Mouse (Mus musculus): ENCODE data around the gene Clec2i.
A peak's percentile ranks its signal among the peaks of the same experiment; 100 is the strongest.
"Not testable (repeated sequence)": the region's sequence is repeated elsewhere in the genome, so short reads cannot be mapped to it uniquely, and the experiment has no call there.

The Clec2i gene

GRCm38 (mm10) chr6:128854895-128855294 lies 32.5 kb upstream of the Clec2i start:
- DNase-seq (ENCODE audit: low spot score in 2 of 2) = no peak

DNA sequence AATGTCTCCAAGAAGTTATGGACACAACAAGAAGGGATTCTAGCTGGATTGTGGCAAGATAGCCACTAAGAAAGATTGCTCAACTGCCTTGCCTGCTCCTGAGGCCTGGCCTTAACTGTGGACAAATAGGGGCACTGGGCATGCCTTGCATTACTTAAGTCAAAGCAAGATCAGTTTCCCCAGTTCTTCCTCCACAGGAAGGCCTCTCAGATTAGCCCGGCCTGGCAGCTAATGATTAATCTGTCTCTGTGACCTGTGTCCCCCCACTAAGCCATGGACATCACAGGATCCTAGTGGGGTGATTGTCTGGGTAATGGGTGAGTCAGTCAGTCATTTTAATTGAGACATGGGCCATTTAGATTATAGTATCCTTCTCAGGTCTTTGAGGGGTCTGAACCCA lies 31.9 kb upstream of the Clec2i start:
- DNase-seq (ENCODE audit: low spot score in 2 of 2) = no peak

DNA sequence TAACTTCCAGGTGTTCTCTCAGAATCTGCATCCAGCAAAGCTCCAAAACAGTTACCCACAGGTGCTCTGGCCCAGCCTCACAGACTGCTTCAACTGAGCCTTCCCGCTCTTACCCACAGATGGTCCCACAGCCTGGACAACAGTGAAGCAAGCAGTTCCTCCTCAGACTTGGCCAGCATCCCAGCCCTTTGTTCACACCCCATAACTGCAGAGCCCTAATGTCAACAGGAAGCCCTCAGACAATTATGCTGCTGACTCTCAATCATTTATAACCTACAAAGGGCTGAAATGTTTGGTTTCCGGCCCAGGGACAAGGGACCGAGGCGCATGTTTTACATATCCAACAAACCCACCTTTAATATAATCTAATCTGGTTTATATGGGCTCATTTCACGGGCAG lies 31.1 kb upstream of the Clec2i start:
- peak; percentile 80 to 85 for DNase-seq (ENCODE audit: low spot score in 2 of 2)

GRCm38 (mm10) chr6:128857976-128858375 lies 29.4 kb upstream of the Clec2i start:
- DNase-seq (ENCODE audit: low spot score in 2 of 2) = no peak

- no peak for DNase-seq (ENCODE audit: low spot score in 2 of 2)
These were observed 18.5 kb upstream of the Clec2i start for GRCm38 (mm10) chr6:128868861-128869260.

DNA sequence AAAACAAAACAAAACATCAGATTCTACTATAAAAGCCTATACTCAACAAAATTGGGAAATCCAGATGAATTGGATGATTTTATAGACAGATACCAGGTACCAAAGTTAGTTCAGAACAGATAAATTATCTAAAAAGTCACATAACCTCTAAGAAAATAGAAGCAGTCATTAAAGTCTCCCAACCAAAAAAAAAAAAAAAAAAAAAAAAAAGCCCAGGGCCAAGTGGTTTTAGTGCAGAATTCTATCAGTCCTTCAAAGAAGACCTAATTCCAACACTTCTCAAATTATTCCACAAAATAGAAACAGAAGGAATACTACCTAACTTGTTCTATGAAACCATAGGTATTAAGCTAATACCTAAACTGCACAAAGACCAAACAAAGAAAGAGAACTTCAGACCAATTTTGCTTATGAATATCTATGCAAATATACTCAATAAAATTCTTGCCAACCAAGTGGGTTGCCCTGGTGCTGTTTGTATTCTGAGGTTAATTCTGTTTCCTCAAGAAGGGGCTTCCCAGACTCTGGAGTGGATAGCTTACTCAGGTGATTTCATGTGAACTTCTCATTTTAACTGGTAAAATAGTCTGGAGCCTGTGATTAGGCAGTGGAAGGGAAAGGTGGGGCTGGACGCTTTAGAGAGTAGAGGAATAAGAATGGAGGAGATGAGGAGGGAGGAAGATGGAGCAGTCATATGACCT lies 15.3 kb upstream of the Clec2i start:
- no peak for DNase-seq (ENCODE audit: low spot score in 2 of 2)

DNA sequence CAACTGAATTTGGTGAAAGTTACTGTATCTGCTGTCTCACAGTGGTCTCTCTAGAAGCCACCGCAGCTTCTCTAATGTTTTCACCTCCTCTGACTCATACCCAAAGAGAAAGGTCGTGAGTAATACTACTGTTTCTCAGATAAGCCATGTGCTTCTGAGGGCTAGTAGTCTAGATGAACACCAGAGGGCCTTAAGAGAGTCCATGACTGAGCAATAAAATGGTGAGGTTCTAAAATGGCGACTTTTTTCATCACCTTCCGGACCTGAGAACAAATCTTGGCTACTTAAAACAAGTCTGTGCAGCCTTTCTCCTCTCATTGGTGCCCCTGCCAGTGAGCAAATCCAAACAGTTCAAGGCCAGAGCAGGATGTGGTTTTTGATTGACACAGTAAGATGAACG lies 1.4 kb downstream of the Clec2i start:
- DNase-seq (ENCODE audit: low spot score in 2 of 2) = peak; percentile 76 to 83

DNA sequence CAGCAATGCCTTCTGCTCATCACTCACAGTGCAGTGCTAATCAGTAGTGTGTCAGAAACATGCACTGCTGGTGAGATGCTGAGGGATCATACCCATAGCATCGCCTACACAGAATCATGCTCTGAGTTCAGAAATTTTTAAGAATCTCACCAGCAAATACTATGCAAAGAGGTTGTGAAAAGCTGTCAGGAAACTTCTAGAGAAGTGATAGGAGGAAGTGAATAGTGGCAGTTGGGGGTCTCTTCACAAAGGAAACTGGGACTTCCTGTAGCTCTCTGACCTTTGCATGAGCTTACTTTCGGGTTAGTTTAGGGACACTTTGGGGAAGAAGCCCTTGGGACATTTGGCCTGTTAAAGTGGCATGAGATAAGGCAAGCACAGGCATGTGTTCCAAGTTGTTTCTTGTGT lies 3.6 kb downstream of the Clec2i start, which contains the start of gene BC035044:
Gene BC035044 (minus strand): TSS at position 179 of the 408 bp plus-strand sequence.
- DNase-seq (ENCODE audit: low spot score in 2 of 2) = peak; percentile 76 to 84

DNA sequence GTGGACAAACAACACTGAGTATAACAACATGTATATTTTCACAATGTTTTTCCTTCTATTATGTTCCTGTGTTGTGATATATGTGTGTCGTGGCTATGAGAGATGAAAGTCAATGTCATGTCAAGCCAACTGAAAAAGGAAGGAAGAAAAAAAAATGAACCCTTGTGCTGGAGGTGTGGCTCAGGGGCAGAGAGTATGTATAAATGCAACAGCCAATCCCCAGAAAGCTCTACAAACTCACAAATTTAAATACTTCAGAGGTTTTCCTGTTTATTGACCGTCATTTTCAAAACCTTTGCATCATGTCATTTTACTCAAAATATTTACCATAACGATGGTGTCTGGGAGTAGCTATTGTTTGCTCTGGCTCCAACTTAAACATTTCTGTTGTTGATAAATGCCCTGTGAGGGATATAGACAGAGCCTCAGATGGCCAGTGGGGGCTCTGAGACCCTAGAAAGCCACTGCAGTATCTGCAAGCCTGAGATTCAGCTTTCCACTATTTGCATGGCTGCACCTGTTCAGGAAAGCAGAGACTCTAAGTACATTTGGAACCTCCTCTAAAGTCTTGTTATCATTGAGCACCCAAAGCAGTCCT lies 8.1 kb downstream of the Clec2i start:
- DNase-seq (ENCODE audit: low spot score in 2 of 2) = no peak

DNA sequence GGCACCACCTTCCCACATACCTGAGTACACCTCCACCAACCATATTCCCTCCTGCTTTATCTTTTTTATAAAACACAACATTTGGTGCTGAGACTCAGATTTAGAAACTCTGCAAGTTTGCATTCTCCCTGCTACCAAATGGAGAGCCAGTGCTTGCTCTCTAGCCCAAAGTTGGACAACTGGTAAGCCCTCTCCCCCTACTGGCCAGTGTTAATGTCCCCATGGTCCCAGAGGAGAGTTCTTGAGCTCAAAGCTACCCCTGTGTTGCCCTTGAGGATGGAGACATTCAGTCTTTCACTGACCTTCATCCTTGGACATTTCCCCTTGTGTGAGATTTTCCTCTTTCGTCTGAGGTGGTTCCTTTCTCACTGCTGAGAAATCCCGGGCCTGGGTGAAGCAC lies 12.7 kb downstream of the Clec2i start:
- DNase-seq (ENCODE audit: low spot score in 2 of 2) = no peak

GRCm38 (mm10) chr6:128900796-128901552 lies 13.6 kb downstream of the Clec2i start:
- not testable (repeated sequence) for DNase-seq (ENCODE audit: low spot score in 2 of 2)

GRCm38 (mm10) chr6:128913598-128914254 lies 26.3 kb downstream of the Clec2i start:
- no peak for DNase-seq (ENCODE audit: low spot score in 2 of 2)

DNA sequence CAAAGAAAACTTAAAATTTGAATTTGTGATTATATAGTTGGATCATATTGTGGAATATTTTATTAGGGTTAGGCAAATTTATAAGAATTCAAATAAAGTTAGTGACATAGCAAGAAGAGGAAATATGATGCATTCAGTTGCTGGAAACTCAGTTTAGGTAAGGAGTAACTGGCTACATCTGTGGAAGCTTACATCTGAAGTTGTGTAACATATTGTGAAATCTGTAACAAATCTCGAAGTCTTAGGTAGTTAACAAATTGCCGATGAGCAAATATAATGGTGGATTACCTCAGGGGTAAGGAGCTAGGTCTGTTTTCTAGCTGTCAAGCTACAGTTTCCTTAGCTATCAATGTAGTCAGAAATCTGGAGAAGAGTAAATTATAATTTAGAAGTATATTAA lies 29.9 kb downstream of the Clec2i start:
- no peak for DNase-seq (ENCODE audit: low spot score in 2 of 2)

- DNase-seq (ENCODE audit: low spot score in 2 of 2) = no peak
These were observed 45.7 kb downstream of the Clec2i start for GRCm38 (mm10) chr6:128933050-128933449.

DNA sequence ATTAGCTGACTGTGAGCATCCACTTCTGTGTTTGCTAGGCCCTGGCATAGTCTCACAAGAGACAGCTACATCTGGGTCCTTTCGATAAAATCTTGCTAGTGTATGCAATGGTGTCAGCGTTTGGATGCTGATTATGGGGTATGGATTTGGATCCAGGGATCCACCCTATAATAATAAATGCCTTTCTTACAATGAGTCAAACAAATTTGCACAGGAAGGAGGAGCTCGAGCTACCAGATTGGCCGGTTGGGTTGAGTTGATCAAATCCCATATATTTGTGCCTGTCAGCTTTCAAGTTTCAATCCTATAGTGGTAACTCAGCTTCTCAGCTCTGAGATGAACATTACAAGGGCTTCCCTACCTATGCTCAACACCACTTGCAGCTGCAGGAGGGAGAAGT lies 46.7 kb downstream of the Clec2i start, which contains the start of gene Clec2g:
Gene Clec2g (plus strand): TSS at position 301 of the 400 bp plus-strand sequence.
- not testable (repeated sequence) for DNase-seq (ENCODE audit: low spot score in 2 of 2)

- DNase-seq (ENCODE audit: low spot score in 2 of 2) = not testable (repeated sequence)
These were observed 48.7 kb downstream of the Clec2i start for GRCm38 (mm10) chr6:128935889-128936665.

DNA sequence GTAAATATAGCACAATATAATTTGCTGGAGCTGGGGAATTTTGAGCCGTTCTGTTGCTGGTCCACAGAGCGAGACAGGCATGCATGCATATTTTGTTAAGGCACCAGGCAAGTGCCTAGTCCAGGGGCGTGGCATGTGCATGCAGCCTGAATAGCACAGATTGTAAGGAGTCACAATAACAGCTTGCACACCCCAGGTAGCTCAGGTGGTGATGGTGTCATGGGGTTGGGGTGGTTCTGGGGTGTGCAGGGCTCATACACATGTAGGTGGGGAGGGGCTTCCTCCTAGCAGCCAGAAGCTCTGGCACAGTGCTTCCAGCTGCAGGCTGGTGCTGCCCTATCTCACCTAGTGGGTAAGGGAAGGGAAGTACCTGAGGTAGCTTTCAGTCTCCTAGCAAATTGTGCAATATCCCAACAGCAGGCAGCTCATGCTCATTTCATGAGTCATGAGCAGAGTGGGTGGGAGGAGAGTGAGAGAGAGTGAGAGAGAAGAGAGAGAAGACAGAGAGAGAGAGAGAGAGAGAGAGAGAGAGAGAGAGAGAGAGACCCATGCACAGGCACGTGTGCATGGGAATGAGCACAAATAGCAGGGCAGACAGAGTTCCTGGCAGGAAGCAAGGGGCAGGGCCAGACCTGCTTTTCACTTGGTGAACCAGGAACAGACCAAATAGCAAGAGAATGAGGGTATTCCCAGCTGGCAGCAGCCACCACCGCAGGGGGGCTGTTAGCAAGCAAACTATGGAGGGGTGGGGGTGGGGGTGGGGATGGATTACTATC lies 54.4 kb downstream of the Clec2i start:
- no peak for DNase-seq (ENCODE audit: low spot score in 2 of 2)

DNA sequence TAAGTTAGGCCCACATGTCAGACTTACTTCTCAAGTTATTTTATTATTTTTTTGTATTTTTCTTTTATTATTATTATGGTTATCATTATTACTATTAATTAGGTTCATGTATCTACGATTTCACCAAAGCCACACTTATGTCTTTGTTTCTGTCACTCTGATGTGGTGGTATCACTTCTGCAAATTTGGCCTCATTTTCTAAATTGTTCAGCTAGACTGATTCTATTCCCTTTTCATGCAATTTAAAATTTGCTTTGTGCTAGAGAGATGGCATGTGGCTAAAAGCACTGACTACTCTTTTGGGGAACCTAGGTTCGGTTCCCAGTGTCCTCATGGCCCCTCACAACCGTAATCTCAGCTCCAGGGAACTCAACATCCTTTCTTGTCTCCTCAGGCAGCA lies 58.2 kb downstream of the Clec2i start:
- peak in 1 of 2 experiments; percentile 28 for DNase-seq (ENCODE audit: low spot score in 2 of 2)

Measured in spleen, postnatal 36 days (tissue).